Mouse (Mus musculus): ENCODE results near the gene Tmem44.

- TF ChIP-seq USF1 (IDR thresholded peaks at IDR 0.05; ENCODE audit: low read depth) = no peak
- TF ChIP-seq CTCF (IDR thresholded peaks at IDR 0.05; ENCODE audit: control insufficient read depth, insufficient read depth, insufficient read length) = peak; percentile 90
- TF ChIP-seq MYOG (IDR thresholded peaks at IDR 0.05; ENCODE audit: control insufficient read depth, extremely low read depth, insufficient read length) = no peak
- TF ChIP-seq MAX (IDR thresholded peaks at IDR 0.05) = no peak
- no peak for TF ChIP-seq MYOD1 (IDR thresholded peaks at IDR 0.05; ENCODE audit: control insufficient read depth, insufficient read length, low read depth)
These were observed 18.8 kb downstream of the Tmem44 start for GRCm38 (mm10) chr16:30531761-30532406.
